8 mouse cellular contexts compared by ENCODE assay signal in genomic region chr4:120650208-120650592, GRCm38 (mm10). TPM values are rescaled to one million over a fixed set of nuclear protein-coding genes. Genes with fewer than 3 reads are reported as not detected.
A peak's percentile ranks its signal among the peaks of the same experiment; 100 is the strongest.
DNase-seq lines count a peak whose midpoint lies in the region; ATAC-seq and TF ChIP-seq lines count a peak whose summit lies in the region.

No protein-coding gene starts in this region.

- no peak for TF ChIP-seq POLR2A in brain, embryonic 14.5 days (IDR thresholded peaks at IDR 0.05; ENCODE audit: borderline replicate concordance, extremely low read depth, insufficient read depth, insufficient read length, poor library complexity, severe bottlenecking)

- no peak for ATAC-seq in heart, embryonic 13.5 days (ENCODE audit: extremely low read depth, insufficient number of reproducible peaks, low FRiP score, low TSS enrichment)
- ATAC-seq in forebrain, postnatal 0 days, result peak; percentile 40
- no peak for ATAC-seq in liver, postnatal 0 days
- ATAC-seq in granulocyte monocyte progenitor cell, adult 5-6 weeks (replicated peaks; ENCODE audit: poor library complexity, severe bottlenecking), result no peak

- H3K4me2 ChIP-seq in heart, embryonic 13.5 days, result peak overlapping the region; percentile 89
- peak overlapping the region; percentile 98 for H3K4me2 ChIP-seq in forebrain, postnatal 0 days (ENCODE audit: low read depth)
- H3K4me2 ChIP-seq in liver, postnatal 0 days (ENCODE audit: low read depth, low read length), result peak overlapping the region; percentile 75

- H3K27me3 ChIP-seq in heart, embryonic 13.5 days (replicated peaks), result peaks cover 71% of the 10 kb centered on the region
- no peaks in the 10 kb centered on the region for H3K27me3 ChIP-seq in forebrain, postnatal 0 days (ENCODE audit: insufficient read depth, low read length)
- peaks cover 31% of the 10 kb centered on the region for H3K27me3 ChIP-seq in liver, postnatal 0 days (ENCODE audit: insufficient read depth, low read length)

- no peak for TF ChIP-seq CTCF in brain, embryonic 14.5 days (IDR thresholded peaks at IDR 0.05; ENCODE audit: borderline replicate concordance, extremely low read depth, insufficient read depth, insufficient read length)
- TF ChIP-seq CTCF in forebrain, postnatal 0 days (IDR thresholded peaks at IDR 0.05; ENCODE audit: low read depth), result no peak
- TF ChIP-seq CTCF in liver, postnatal 0 days (IDR thresholded peaks at IDR 0.05; ENCODE audit: low read depth), result no peak

- H3K4me3 ChIP-seq in heart, embryonic 13.5 days, result peak overlapping the region; percentile 59
- peak overlapping the region; percentile 54 for H3K4me3 ChIP-seq in forebrain, postnatal 0 days (ENCODE audit: low read depth, low read length)
- H3K4me3 ChIP-seq in liver, postnatal 0 days (ENCODE audit: low read depth, low read length), result peak overlapping the region; percentile 42

- H3K9ac ChIP-seq in heart, embryonic 13.5 days, result peak overlapping the region; percentile 81
- H3K9ac ChIP-seq in forebrain, postnatal 0 days, result peak overlapping the region; percentile 68
- H3K9ac ChIP-seq in liver, postnatal 0 days (replicated peaks), result no peak overlapping the region

- peaks cover 10% of the 10 kb centered on the region for H3K4me1 ChIP-seq in heart, embryonic 13.5 days
- no peaks in the 10 kb centered on the region for H3K4me1 ChIP-seq in forebrain, postnatal 0 days (ENCODE audit: insufficient read depth)
- H3K4me1 ChIP-seq in liver, postnatal 0 days (ENCODE audit: insufficient read depth), result peaks cover 6% of the 10 kb centered on the region

- no peak for DNase-seq in heart, adult 18-20 months
- peak; percentile 10 for DNase-seq in brain, embryonic 14.5 days (ENCODE audit: low read depth)
- DNase-seq in forebrain, postnatal 0 days, result no peak
- no peak for DNase-seq in liver, postnatal 0 days
- DNase-seq in urinary bladder, adult 18-20 months (ENCODE audit: low spot score in 2 of 2), result no peak
- no peak for DNase-seq in kidney, adult 9 months

- no peaks in the 10 kb centered on the region for H3K36me3 ChIP-seq in heart, embryonic 13.5 days
- no peaks in the 10 kb centered on the region for H3K36me3 ChIP-seq in forebrain, postnatal 0 days (ENCODE audit: insufficient read depth)
- no peaks in the 10 kb centered on the region for H3K36me3 ChIP-seq in liver, postnatal 0 days (replicated peaks; ENCODE audit: insufficient read depth, low read length)

- TF ChIP-seq EP300 in liver, postnatal 0 days (IDR thresholded peaks at IDR 0.05; ENCODE audit: low read depth), result no peak

- H3K27ac ChIP-seq in heart, embryonic 13.5 days (replicated peaks), result no peak overlapping the region
- H3K27ac ChIP-seq in forebrain, postnatal 0 days (ENCODE audit: low read depth, low read length), result no peak overlapping the region
- H3K27ac ChIP-seq in liver, postnatal 0 days (ENCODE audit: low read depth), result no peak overlapping the region

- no peaks in the 10 kb centered on the region for H3K9me3 ChIP-seq in heart, embryonic 13.5 days
- no peaks in the 10 kb centered on the region for H3K9me3 ChIP-seq in forebrain, postnatal 0 days (ENCODE audit: low read length)
- no peaks in the 10 kb centered on the region for H3K9me3 ChIP-seq in liver, postnatal 0 days (ENCODE audit: low read length)

- WGBS in heart, embryonic 13.5 days, result 22% methylated on average over 7 of the region's 7 CpGs
- WGBS in forebrain, postnatal 0 days, result 21% methylated on average over 7 of the region's 7 CpGs
- WGBS in liver, postnatal 0 days (ENCODE audit: insufficient replicate concordance), result 24% methylated on average over 7 of the region's 7 CpGs

RNA-seq across cellular contexts. Expression of gene Cited4, which starts 16.2 kb away (rescaled TPM):
- polyA plus RNA-seq in heart, embryonic 13.5 days (2015; fragmentation: Nextera tagmentation; extraction: Ambion mirVana), result 21.8 and 23.7 TPM in 2 replicates
- 10 to 100 TPM; 35.6 to 51.5 TPM for total RNA-seq in heart, adult 18-20 months (2021)
- 0.90 and 0.97 TPM in 2 replicates for polyA plus RNA-seq in brain, embryonic 14.5 days (2012; rRNA removed)
- 2.9 and 6.0 TPM in 2 replicates for total RNA-seq in forebrain, postnatal 0 days (2014; rRNA removed)
- 4.2 and 5.3 TPM in 2 replicates for polyA plus RNA-seq in forebrain, postnatal 0 days (2015; fragmentation: Nextera tagmentation; extraction: Ambion mirVana)
- polyA plus RNA-seq in liver, postnatal 0 days (2015; fragmentation: Nextera tagmentation; extraction: Ambion mirVana), result 21.2 and 22.9 TPM in 2 replicates
- total RNA-seq in granulocyte monocyte progenitor cell, adult 5-6 weeks (2014; fragmentation: Nextera tagmentation), result 4.4 TPM in 2 replicates
- total RNA-seq in granulocyte monocyte progenitor cell, adult 5-6 weeks (2017), result 2.1 and 2.4 TPM in 2 replicates
